Mouse (Mus musculus) midbrain, embryonic 13.5 days (tissue): ENCODE results near the gene Bola3. TPM values are rescaled to one million over a fixed set of nuclear protein-coding genes. Genes with fewer than 3 reads are reported as not detected.

Source experiments
- ATAC-seq: fragments of 200-750 bp; cut with Nextera tagmentation; 2 replicates; pipeline ENCODE4 v1.8.0; 2017; ENCODE audit warnings: mild to moderate bottlenecking, moderate TSS enrichment, moderate library complexity
- H3K27ac ChIP-seq: fragments of 300-500 bp; sonication (generic); 2 replicates; pipeline ENCODE4 v1.5.1; 2015; ENCODE audit warnings: inconsistent platforms, mild to moderate bottlenecking, moderate library complexity
- H3K27me3 ChIP-seq: fragments of 300-500 bp; sonication (generic); 2 replicates; pipeline ENCODE4 v1.6.1; 2015; ENCODE audit warnings: mild to moderate bottlenecking, inconsistent platforms
- H3K36me3 ChIP-seq: fragments of 300-500 bp; sonication (generic); 2 replicates; pipeline ENCODE4 v1.6.1; 2015; ENCODE audit warnings: mild to moderate bottlenecking, inconsistent platforms
- H3K4me1 ChIP-seq: fragments of 300-500 bp; sonication (generic); replicated peaks from 2 replicates; pipeline ENCODE4 v1.6.1; 2015; ENCODE audit warnings: inconsistent platforms
- H3K4me2 ChIP-seq: fragments of 300-500 bp; sonication (generic); replicated peaks from 2 replicates; pipeline ENCODE4 v1.6.1; 2015; ENCODE audit warnings: moderate library complexity, mild to moderate bottlenecking, inconsistent platforms
- H3K4me3 ChIP-seq: fragments of 300-500 bp; sonication (generic); replicated peaks from 2 replicates; pipeline ENCODE4 v1.5.1; 2015; ENCODE audit warnings: mild to moderate bottlenecking, inconsistent platforms
- H3K9ac ChIP-seq: fragments of 300-500 bp; sonication (generic); replicated peaks from 2 replicates; pipeline ENCODE4 v1.6.1; 2015; ENCODE audit warnings: mild to moderate bottlenecking, inconsistent platforms
- H3K9me3 ChIP-seq: fragments of 300-500 bp; sonication (generic); 2 replicates; pipeline ENCODE4 v1.6.1; 2016; ENCODE audit warnings: mild to moderate bottlenecking, inconsistent platforms
- WGBS: fragments of 180-500 bp; shearing (Covaris S2); methylation state at CpG from one replicate; pipeline ENCODE4 v1.1.7; 2015; 5-methylcytosine and 5-hydroxymethylcytosine counted together
- microRNA-seq: library from miRNA; unstranded; fragments of <30 nt; microRNA quantifications from one replicate; pipeline ENCODE4, GENCODE M21; 2016
- polyA plus RNA-seq: library from polyadenylated mRNA; unstranded; fragments of >200 nt; fragmentation: Nextera tagmentation; extraction: Ambion mirVana; gene quantifications from 2 replicates; pipeline ENCODE4 v1.2.1, GENCODE M21; 2015

The Bola3 gene
- polyA plus RNA-seq, 1 experiment from 2014 or later: 71.7 TPM

GRCm38 (mm10) chr6:83404571-83404970, 55.6 kb downstream of the Bola3 start:
- H3K9ac ChIP-seq: no peak overlapping the region
- H3K27me3 ChIP-seq: no peaks in the 10 kb centered on the region
- no peak overlapping the region for H3K27ac ChIP-seq
- H3K4me2 ChIP-seq: no peak overlapping the region
- WGBS: 96% methylated on average over 13 of the region's 13 CpGs
- peaks cover 65% of the 10 kb centered on the region for H3K36me3 ChIP-seq
- 0 out of 2 replicates have a peak, but pooled peaks have one; percentile 2 for ATAC-seq
- H3K9me3 ChIP-seq: no peaks in the 10 kb centered on the region
- no peak overlapping the region for H3K4me3 ChIP-seq
- H3K4me1 ChIP-seq: peaks cover 13% of the 10 kb centered on the region

DNA sequence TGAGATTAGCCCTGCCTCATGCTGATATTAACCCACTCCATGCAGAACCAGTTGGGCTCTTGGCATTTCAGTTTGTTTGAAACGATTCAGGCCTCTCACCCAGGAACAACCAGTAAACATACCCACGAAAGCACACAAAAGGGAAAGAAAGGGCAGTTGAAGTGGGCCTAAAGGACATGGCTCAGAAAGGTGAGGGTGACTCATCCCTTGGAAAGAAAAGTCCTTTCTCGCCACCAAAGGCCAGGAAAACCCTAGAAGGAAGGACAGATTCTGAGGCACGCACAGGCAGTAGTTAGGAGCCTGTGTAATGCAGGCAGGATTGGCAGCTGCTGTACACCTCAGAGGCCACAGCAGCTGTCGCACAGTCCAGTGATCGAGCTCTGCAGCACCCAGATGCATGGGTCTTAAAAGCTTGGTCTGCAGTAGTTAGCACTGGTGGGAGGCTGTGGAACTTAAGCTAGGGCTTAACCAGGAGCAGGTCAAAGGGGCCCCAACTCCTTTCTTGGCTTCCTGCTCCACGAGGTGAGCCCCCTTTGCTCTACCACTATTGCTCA, 56.6 kb downstream of the Bola3 start:
- 88% methylated on average over 7 of the region's 7 CpGs for WGBS
- H3K27ac ChIP-seq: no peak overlapping the region
- ATAC-seq: no peak
- no peak overlapping the region for H3K9ac ChIP-seq
- no peaks in the 10 kb centered on the region for H3K27me3 ChIP-seq
- no peak overlapping the region for H3K4me2 ChIP-seq
- peaks cover 56% of the 10 kb centered on the region for H3K36me3 ChIP-seq
- H3K4me1 ChIP-seq: peaks cover 14% of the 10 kb centered on the region
- no peak overlapping the region for H3K4me3 ChIP-seq
- H3K9me3 ChIP-seq: no peaks in the 10 kb centered on the region

GRCm38 (mm10) chr6:83408510-83408909, 59.6 kb downstream of the Bola3 start:
- Histone ChIP-seq H3K9ac (no peak overlapping the region), H3K4me2 (no peak overlapping the region), H3K27me3 (no peaks in the 10 kb centered on the region), H3K9me3 (no peaks in the 10 kb centered on the region), H3K27ac (no peak overlapping the region), H3K4me3 (no peak overlapping the region), H3K4me1 (peaks cover 39% of the 10 kb centered on the region), H3K36me3 (peaks cover 27% of the 10 kb centered on the region)
- no peak for ATAC-seq
- WGBS: 94% methylated on average over 9 of the region's 9 CpGs

Small RNAs within 50 kb of the gene (microRNA-seq; reads per million reads assigned to microRNA genes)
- gene Mir6374: not detected

Other genes starting within 250 kb of the Bola3 start
- 4.3 and 5.7 TPM in 2 replicates for gene Ccdc142, start 247.5 kb upstream of the Bola3 start, polyA plus RNA-seq
- 3.7 and 5.0 TPM in 2 replicates for gene Gm42688, start 247.5 kb upstream of the Bola3 start, polyA plus RNA-seq
- 137 and 146 TPM in 2 replicates for gene Mrpl53, start 240.1 kb upstream of the Bola3 start, polyA plus RNA-seq
- 16.0 and 26.9 TPM in 2 replicates for gene Mogs, start 233.7 kb upstream of the Bola3 start, polyA plus RNA-seq
- 228 and 253 TPM in 2 replicates for gene Wbp1, start 227.6 kb upstream of the Bola3 start, polyA plus RNA-seq
- 12.1 and 14.9 TPM in 2 replicates for gene Ino80b, start 223.7 kb upstream of the Bola3 start, polyA plus RNA-seq
- gene Rtkn, start 213.7 kb upstream of the Bola3 start, polyA plus RNA-seq: 16.5 and 18.8 TPM in 2 replicates
- gene Wdr54, start 192.8 kb upstream of the Bola3 start, polyA plus RNA-seq: 16.1 and 19.2 TPM in 2 replicates
- gene 1700003E16Rik, start 192.7 kb upstream of the Bola3 start, polyA plus RNA-seq: 3.0 and 3.3 TPM in 2 replicates
- gene Dctn1, start 183.2 kb upstream of the Bola3 start, polyA plus RNA-seq: 127 and 140 TPM in 2 replicates
- 0.22 and 0.48 TPM in 2 replicates for gene Slc4a5, start 129.3 kb upstream of the Bola3 start, polyA plus RNA-seq
- gene Mthfd2, start 23.2 kb upstream of the Bola3 start, polyA plus RNA-seq: 26.5 and 26.6 TPM in 2 replicates
- gene Mob1a, start 23.1 kb upstream of the Bola3 start, polyA plus RNA-seq: 30.7 and 31.8 TPM in 2 replicates
- 68.1 and 72.4 TPM in 2 replicates for gene Tet3, start 109.9 kb downstream of the Bola3 start, polyA plus RNA-seq
- 63.7 and 71.9 TPM in 2 replicates for gene Dguok, start 157.8 kb downstream of the Bola3 start, polyA plus RNA-seq
- gene Actg2, start 187.1 kb downstream of the Bola3 start, polyA plus RNA-seq: 1.5 and 2.1 TPM in 2 replicates
- gene Stambp, start 223.6 kb downstream of the Bola3 start, polyA plus RNA-seq: 48.6 and 55.3 TPM in 2 replicates